Mouse (Mus musculus): Measurements from ENCODE around the gene Atf4.

The Atf4 gene

DNA sequence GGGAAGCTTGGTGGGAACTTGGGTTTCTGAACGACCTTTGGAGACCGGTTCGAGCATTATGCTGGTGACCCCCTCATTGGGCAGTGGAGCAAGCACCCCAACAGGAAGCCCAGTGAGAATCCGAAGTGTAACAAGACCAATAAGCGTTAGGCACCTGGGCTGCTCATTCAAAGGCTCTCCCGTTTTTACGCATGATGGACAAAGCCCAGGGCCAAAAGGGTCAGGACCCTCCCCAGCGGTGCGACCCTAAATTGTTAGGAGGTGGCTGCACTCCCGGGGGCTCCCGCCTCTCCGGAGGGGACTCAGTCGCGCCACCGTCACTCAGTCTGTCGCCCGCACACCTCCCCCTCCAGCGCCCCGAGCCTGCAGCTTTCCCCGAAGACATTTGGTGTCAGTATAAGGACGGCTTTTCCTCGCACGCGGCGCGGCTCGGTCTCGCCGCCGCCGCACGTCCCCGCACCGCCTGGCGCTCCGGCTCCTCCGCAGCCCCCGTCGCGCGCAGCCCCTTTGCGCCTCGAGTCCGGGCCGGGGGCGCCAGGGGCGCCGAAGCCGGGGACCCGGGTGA lies 31.9 kb downstream of the Atf4 start, which contains the start of gene Cacna1i:
Gene Cacna1i (plus strand): TSS at position 388 of the 565 bp plus-strand sequence.
- peak; percentile 29 for DNase-seq (ENCODE audit: low spot score)

DNA sequence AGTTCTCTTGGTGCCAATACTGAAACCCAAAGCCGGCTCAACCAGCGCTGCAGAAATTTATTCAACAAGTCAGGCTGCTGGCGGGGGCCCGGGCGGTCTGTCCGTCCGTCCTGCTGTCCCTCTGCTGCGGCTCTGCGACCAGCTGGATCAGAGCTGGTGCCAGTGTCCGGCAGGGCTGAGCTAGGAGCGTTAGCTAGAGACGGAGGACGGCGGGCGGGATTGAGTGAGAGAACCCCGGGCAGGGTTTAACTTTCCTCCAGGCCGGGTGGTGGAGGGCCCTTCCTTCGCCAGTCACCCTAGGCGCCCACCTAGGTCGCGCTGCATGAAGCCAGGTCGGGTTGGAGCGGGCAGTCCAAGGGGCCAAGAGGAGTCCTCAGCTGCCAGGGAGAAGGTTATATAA lies 33.1 kb downstream of the Atf4 start:
- no peak for DNase-seq (ENCODE audit: low spot score)

DNA sequence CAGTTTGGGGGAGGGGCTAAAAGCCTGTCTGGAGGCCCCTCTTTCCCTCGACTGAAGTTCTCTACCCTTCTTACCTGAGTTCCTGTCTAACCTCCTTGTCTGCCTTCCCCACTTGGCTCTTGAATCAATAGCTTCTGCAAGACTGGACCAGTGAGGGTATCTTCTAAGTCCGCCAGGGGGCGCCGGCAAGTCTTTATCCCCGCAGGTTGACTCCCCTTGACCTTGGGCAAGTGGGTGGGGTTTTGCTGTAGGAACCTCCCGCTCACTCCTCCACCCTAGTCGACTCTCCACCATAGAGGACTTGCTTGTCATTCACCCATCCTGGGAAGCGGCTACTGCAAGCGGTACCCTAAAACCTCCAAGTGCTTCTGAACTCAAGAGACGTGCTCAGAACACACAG lies 34.5 kb downstream of the Atf4 start:
- peak; percentile 73 for DNase-seq (ENCODE audit: low spot score)

DNA sequence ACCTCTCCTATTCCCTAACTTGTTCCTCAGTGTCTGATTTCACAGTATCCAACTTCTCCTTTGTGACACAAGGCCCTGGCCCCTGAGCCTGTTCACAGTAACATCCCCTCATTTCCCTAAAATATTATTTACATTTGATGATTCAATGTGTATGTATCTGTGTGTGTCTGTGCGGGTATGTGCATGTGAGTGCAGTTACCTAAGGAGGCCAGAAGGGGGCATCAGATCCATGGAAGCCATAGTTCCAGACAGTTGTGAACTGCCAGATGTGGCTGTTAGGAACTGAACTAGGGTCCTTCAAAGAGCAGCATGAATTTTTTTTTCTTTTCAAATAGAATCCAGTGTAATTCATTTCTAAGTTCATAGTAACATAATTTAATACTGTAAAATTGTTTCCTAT lies 42.2 kb downstream of the Atf4 start:
- DNase-seq (ENCODE audit: low spot score), result no peak

DNA sequence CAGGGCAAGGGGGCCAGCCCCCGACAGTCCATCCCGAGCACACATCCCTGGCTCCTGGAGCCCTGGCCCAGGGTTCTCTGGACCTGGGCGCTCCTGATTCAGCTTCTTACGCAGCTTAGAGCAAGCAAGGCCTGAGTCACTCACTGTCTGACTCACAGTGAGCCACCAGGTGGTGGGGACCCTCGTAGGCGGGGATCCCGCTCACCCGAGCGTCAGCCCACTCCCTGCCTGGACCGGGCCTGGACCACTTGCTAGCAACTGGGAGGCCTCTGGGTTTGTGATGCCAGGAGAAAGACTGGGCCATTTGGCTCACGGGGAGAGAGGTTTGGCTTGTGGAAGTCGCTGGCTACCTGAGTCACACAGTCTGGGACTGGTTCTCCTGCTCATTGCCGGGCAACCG lies 48.8 kb downstream of the Atf4 start:
- no peak for DNase-seq (ENCODE audit: low spot score)

DNA sequence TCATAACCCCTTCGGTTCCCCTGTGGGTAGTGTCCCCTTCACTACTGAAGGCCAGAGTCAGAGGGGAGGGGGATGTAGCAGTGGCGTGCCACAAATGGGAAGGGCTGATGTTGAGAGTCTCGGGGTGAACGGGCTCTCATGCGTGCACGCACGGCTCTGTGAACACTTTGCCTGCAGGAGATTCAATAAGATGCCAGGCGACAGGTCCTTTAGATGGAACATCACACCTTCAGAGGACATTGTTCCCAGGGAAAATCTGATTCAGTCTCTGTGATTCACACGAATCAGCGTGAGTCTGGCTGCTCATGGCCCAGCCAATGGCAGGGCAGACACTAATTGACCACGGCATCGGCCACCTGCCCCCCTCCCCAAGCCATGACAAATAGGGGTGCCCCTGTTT lies 49.2 kb downstream of the Atf4 start:
- no peak for DNase-seq (ENCODE audit: low spot score)

DNA sequence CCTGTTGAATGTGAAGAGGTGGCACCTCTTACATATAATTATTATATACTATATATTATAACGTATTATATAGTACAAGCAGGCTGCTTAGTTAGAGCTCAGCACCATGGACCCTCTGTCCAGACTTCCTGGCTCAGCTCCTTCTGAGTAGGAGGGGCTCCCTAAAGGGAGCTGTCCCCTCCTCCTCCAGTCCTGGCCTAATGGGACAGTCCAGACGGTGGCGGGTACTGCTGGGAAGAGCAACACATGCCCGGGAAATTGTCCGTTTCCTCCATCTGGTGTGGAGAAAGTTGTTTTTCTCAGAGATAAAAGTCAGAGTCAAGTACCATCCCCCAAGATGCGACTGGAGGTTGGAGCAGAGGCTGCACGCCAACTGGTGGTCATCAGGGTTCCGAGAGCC lies 51.2 kb downstream of the Atf4 start:
- DNase-seq (ENCODE audit: low spot score), result no peak
